Mouse (Mus musculus): ENCODE measurements around the gene Atp5s.

DNA sequence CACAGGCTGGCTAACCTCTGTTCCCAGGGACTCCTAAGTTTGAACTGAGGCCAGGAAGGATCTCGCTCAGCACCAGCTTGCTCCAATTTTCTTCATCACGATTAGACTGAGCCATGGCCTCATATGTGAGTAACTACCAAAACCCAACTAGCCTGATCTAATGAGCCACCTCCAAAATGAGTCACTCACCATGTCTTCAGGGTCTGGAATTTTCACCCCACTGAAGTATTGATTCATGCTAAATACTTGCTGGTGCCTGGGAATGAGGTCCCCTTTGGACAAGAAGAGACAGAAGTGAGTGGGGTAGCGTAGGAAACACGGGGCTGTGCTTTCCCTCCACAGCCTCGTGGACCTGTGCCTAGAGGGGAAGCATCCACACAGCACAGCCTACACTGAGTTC is 29.2 kb downstream of the Atp5s start:
- TF ChIP-seq POLR2A (IDR thresholded peaks at IDR 0.05; ENCODE audit: low read depth, low read length) (peak; percentile 24; the same call in 1 of the 2 replicates), CTCF (IDR thresholded peaks at IDR 0.05; ENCODE audit: borderline replicate concordance, insufficient read depth, low read length) (no peak)

All from embryonic fibroblast, embryonic 13.5 days (primary cell).